Mouse (Mus musculus) ovary, postnatal 14 days (tissue): Measurements from ENCODE around the gene Eif5a2.

ENCODE experiments used
- DNase-seq: peaks from one replicate; pipeline ENCODE4 v3.0.0; 2022; ENCODE audit warnings: low spot score

Eif5a2 gene

GRCm38 (mm10) chr3:28811441-28811840 is 30.4 kb downstream of the Eif5a2 start:
- no peak for DNase-seq

GRCm38 (mm10) chr3:28814361-28814760 is 33.3 kb downstream of the Eif5a2 start:
- peak; percentile 14 for DNase-seq

GRCm38 (mm10) chr3:28816010-28816540 is 35.0 kb downstream of the Eif5a2 start:
- DNase-seq = no peak

- DNase-seq = no peak
These were observed 45.2 kb downstream of the Eif5a2 start for GRCm38 (mm10) chr3:28826272-28826671.

- no peak for DNase-seq
These were observed 46.5 kb downstream of the Eif5a2 start for GRCm38 (mm10) chr3:28827605-28828004.

GRCm38 (mm10) chr3:28829454-28829853 is 48.4 kb downstream of the Eif5a2 start:
- no peak for DNase-seq

- DNase-seq = no peak
These were observed 55.8 kb downstream of the Eif5a2 start for GRCm38 (mm10) chr3:28836796-28837371.

- DNase-seq = no peak
These were observed 61.0 kb downstream of the Eif5a2 start for GRCm38 (mm10) chr3:28841886-28842649.

GRCm38 (mm10) chr3:28843231-28843630 is 62.2 kb downstream of the Eif5a2 start:
- no peak for DNase-seq

- DNase-seq = no peak
These were observed 66.0 kb downstream of the Eif5a2 start for GRCm38 (mm10) chr3:28847115-28847514.
